Mouse (Mus musculus) right cerebral cortex, postnatal 10 days (tissue): ENCODE data around the gene Phospho2.
"Not testable (repeated sequence)": the region's sequence is repeated elsewhere in the genome, so short reads cannot be mapped to it uniquely, and the experiment has no call there.

Experiments used
- DNase-seq, 2 experiments: peaks; one replicate each; pipeline ENCODE4 v3.0.0; 2021; ENCODE audit warnings: low spot score in 2 of 2

Gene Phospho2

DNA sequence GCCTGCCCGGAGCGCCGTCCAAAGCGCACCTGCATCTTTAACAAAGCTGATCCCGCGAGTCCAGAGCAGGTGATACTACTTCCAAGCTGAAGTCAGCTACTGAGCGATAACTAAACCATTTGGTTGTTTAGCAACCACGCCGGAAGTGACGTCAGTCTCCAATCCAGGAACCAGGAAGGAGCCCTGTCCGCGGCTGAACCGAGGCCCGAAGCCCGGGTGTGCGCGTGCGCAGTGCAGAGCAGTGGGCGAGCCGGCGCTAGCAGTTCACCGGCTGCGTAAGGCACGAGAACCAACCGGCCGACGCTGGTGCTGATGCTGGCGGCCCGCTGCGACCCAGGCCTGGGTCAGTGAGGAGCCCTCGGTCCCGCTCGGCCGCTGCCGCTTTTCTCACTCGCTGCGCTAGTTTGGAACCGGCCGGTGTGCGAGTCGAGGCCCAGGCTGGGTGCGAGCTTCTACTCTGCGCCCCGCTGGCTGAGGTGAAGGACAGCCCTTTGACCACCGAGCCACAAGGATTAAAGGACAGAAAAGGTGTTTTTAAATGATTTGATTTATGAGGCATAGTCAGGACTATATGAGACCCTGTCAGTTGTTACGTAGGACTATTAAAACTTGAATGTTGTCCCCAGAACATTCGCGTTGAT lies at the start of gene Phospho2, which contains the start of gene Ccdc173:
Gene Phospho2, plus strand, starts transcription at position 195 of the 641 bp plus-strand sequence.
Gene Ccdc173, minus strand, starts transcription at position 147 of the 641 bp plus-strand sequence.
- DNase-seq: peak; percentile 99 to 100

DNA sequence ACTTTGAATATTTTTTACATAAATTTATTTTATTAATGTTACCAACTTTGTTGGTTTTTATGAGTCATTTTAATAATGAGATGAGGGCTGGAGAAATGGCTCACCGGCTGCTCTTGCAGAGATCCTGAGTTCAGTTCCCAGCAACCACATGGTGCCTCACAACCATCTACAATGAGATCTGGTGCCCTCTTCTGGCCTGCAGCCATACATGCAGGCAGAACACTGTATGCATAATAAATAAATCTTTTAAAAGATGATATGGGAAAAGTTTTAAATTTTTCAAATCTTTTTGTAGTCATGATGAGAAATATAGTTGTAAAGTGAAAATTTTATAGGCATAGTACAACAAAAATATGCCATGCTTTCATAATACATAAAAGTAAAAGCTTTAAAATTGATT lies 44.3 kb upstream of the Phospho2 start:
- no peak for DNase-seq

GRCm38 (mm10) chr2:69760980-69761379 lies 28.4 kb upstream of the Phospho2 start:
- no peak for DNase-seq

- DNase-seq: no peak
Measured at GRCm38 (mm10) chr2:69763340-69763739, 26.1 kb upstream of the Phospho2 start.

DNA sequence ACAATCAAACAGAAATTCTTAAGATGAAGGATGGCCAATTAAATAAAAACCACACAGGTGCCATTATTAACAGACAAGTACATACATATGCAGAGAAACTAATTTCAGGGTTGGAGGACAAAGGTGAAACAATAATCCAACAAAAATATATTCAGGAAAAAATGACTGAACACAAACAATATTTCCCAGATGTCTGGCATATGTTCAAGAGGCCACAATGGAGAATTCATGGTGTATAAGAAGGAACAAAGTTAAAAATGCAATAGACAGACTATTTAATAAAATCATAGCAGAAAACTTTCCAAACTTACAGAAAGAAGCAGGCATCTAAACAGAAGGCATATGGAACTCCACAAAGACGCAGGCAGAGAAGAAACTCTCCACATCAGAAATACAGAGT lies 24.7 kb upstream of the Phospho2 start:
- DNase-seq: no peak

- peak; percentile 75 to 84 for DNase-seq
Measured at GRCm38 (mm10) chr2:69773331-69773730, 16.1 kb upstream of the Phospho2 start.

- DNase-seq: peak; percentile 46 to 72
Measured at GRCm38 (mm10) chr2:69777985-69778835, 11.2 kb upstream of the Phospho2 start.

- DNase-seq: no peak
Measured at GRCm38 (mm10) chr2:69778836-69779177, 10.6 kb upstream of the Phospho2 start.

DNA sequence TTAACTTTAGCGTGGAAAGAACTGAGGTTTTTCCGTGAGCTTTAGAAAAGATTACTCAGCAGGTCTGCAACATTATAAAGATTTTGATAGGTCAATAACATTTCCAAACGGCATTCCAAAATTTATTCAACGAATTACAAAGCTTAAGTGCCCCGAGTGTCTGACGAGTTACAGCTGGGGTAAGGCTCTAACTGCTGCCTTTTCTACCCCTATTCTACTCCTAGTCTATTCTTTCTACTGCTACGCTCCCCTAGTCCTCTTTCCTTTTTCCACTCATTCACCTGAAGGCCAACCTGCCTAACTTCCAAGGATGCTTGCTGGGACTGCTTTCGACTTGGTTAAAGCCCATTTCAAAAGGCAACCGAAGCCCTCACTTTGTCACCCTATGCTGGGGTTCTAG lies 449 bp upstream of the Phospho2 start:
- no peak for DNase-seq

GRCm38 (mm10) chr2:69790285-69790684 lies 862 bp downstream of the Phospho2 start:
- peak; percentile 80 to 89 for DNase-seq

DNA sequence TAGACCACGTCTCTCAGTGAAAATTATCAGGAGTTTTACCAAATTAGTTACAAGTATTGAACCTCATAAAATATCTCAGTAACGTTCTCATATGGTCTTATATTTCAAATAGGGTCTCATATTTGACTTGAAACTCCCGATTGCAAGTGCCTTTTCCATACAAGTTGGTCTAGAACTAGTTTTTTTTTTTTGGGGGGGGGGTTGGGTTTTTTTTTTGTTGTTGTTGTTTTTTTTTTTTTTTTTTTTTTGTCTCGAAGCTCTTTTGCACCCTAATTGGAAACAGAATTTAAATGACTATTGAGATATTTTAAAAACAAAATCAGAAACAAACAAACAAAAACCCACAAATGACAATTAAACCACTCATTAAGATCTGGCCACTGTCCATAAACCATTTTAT lies 1.3 kb downstream of the Phospho2 start:
- no peak for DNase-seq

DNA sequence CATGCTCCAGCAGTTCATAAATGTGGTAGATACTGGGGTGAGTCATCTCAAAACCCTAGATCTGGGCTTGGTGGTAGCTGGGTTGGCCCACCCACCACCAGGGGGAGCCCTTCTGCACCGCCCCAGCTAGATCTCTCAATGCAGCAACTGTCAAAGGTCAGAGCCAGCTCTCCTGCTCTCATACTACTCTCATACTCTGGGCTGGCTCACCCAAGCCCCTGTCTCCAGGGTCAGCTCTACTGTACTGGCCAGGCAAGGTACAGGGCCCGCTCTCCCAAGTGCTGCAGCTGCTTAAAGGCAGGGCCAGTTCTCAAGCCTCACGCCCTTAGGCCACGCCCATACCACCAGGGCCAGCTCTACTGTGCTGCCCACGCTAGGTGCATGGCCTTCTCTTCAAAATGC lies 13.5 kb downstream of the Phospho2 start:
- DNase-seq: peak in 1 of 2 experiments; percentile 53

- no peak for DNase-seq
Measured at GRCm38 (mm10) chr2:69803756-69804155, 14.3 kb downstream of the Phospho2 start.

DNA sequence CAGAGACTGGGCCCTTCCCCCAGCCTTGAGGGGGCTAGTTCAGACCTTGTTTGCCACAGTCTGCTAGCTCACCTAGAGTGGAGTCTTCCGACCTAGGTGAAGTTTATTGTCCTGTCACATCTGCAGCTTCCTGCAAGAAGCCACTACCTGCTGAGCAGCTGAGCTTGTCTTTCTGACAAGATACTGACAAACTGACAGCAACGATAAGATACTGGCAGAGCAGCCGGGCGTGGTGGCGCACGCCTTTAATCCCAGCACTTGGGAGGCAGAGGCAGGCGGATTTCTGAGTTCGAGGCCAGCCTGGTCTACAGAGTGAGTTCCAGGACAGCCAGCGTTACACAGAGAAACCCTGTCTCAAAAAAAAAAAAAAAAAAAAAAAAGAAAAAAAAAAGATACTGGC lies 15.2 kb downstream of the Phospho2 start:
- not testable (repeated sequence) for DNase-seq

DNA sequence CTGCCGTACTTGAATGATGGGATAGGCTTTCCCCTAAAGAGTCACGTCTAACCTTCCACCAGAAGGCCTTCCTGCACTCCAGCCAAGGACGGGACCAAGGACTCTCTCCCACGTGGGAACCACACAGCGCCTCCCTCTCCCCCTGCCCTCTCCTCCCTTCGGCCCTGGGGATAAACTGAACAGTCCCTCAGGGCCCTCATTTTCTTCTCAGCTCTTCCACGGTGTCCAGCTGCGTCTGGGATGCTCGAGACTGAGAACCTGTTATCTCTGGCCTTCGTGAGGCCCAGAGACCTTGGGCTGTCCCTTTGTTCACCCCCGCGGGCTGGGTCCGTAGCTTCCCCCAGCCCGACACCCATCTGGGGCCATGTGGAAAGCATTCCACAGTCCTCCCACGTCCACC lies 20.7 kb downstream of the Phospho2 start:
- no peak for DNase-seq

DNA sequence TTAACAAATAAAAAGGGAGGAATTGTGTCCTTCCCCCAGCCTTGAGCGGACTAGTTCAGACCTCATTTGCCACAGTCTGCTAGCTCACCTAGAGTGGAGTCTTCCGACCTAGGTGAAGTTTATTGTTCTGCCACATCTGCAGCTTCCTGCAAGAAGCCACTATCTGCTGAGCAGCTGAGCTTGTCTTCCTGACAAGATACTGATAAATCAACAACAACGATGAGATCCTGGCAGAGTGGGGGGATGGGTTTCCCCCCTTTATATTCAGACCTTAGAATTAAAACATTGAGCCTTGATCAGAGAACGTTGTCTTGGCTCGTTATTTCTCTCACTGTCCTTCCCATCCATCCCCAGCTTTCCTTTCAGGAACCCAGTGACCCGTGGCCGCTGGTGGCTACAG lies 21.9 kb downstream of the Phospho2 start:
- not testable (repeated sequence) for DNase-seq

- no peak for DNase-seq
Measured at GRCm38 (mm10) chr2:69816575-69816974, 27.2 kb downstream of the Phospho2 start.

- DNase-seq: no peak
Measured at GRCm38 (mm10) chr2:69818350-69819085, 29.1 kb downstream of the Phospho2 start.

DNA sequence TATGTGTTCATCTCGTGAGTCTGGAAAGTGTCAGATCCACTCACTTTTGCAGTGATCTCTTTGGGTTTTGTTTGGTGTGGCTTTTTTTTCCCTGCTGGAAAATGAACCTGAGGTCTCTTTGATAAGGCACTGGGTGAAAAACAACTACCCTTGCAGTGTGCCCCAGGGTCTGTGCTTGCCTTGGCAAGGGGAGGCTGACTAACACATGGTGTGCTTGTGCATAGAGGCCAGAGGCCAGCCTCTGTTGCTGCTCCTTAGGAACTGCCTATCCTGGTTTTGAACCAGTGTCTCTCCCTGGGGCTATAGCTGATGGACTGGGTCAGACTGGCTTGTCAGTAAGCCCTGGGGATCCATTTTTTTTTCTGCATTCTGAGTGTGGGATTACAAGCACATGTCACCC lies 30.8 kb downstream of the Phospho2 start:
- no peak for DNase-seq

GRCm38 (mm10) chr2:69821711-69822110 lies 32.3 kb downstream of the Phospho2 start, which contains the start of gene Klhl23:
Klhl23 (plus strand) TSS chr2:69821944.
- no peak for DNase-seq

DNA sequence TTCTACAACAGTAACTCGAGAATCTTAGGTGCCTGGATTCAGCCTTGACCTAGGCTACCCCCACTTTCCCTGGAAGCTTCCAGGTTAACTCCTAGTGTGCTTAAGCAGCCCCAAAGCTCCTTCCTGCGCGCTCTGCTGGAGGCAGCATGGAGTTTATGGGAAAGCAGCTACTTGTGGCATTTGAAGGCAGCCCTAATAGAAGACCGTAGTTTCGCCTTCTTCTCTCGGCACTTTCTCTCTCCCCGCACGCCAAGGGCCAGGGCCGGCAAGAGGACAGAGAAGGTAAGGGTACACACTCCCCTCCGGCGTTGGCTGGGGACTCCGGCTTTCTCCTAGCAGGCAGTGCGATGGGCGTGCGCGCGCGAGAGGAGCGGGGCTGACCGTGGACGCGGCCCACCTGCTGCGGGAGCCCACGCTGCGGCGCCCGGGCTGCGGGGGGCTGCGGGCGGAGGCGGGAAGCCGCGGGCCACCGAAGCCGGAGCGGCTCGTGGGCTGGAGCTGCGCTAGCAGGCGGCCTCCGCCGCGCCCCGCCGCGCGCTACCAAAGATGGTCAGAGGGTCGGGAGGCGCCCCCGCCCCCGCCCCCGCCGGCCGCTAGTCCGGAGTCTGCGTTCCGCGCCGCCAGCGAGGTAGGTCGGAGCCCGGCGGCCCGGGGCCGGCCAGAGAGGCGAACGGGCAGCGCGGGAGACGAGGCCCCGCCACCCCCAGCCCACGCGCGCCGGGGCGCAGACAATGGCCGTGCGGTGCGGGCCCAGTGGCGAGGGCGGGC lies 33.1 kb downstream of the Phospho2 start:
- DNase-seq: peak; percentile 66 to 69
